Mouse (Mus musculus): ENCODE data around the gene Dnah7c.
"Not testable (repeated sequence)": the region's sequence is repeated elsewhere in the genome, so short reads cannot be mapped to it uniquely, and the experiment has no call there.

Dnah7c gene

DNA sequence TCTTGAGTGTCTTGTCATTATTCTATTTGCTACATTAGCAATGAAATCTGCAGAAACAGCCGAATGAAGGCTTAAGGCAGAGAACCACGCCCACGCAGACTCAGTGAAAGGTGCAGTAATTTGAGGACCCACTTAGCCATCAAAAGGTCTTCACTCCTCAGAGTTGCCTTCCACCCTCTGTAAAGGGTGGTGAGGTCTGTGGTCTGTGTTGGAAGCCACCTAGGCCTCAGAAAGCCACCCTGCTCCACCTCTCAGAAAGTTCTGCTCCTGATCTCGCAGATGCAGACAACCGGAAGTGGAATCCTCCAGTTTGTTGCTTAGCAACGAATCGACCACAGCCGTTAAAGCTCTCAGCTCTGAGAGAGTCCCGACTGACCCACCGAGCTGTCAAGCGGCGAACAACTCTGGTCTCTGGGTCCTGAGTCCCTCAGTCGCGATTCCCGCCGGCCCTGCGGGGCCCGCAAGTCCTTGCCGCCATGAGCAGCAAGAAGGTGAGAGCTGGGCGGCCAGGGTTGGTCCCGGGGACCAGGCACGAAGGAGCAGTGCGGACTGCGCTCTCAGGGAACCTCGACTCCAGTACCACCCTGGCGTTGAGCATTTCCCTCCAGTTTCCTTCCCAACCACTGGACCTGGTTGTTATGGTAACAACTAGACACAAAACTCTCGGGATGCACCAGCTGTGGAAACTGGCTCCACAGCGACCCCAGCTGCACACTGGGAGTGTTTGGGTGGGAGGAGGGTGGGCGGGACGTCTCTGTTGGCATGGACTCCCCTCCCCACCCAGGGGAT is at the start of gene Dnah7c:
TSS of gene Dnah7c (plus strand) at position 456 of the 789 bp plus-strand sequence.
- DNase-seq (ENCODE audit: low spot score in 2 of 2), result peak; percentile 14 to 18

DNA sequence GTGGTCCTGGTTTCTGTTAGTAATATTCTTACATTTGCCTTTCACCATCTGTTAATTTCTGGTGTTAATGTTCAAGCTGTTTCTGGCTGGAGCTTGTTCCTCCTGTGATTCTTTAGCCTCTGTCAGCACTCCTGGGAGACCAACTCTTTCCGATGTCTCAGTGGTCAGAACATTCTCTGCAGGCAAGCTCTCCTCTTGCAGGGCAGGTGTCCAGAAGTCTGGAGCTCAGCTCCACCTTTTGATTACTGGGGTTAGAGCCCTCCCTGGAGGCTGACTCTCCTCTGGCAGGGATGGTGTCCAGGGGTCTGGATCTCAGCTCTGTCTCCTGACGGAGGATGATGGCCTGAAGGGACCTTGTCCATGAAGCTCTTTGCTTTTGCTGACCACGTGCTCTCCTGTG is 44.8 kb upstream of the Dnah7c start:
- DNase-seq (ENCODE audit: low spot score in 2 of 2), result not testable (repeated sequence)

DNA sequence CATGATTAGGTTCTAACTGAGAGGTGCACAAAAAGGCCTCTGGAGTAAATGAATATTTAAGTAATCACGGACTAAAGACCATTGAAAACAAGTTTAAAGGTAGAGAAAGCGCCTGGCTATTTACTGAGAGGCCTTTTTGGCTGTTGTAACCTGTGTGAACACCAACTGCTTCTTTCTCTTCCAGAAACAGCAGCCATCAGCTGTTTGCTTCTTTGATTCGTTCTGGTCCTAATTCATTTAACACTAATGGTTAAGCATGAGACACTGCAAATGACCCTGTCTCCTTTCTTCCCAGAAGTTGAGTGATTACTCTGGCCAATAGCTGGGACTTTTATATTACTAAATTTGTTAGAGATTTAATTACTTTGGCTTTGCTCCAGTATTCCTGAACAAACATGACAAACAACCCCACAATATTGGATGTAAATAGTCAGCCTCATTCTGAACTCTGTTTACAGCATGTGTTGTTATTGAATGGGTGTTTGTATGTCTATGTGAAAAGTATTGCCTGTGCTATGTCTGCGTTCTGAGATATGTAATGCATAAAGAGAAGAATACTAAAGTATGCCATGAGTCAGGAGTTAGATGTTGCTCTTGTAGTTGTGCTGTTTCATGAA is 30.6 kb upstream of the Dnah7c start:
- not testable (repeated sequence) for DNase-seq (ENCODE audit: low spot score in 2 of 2)

DNA sequence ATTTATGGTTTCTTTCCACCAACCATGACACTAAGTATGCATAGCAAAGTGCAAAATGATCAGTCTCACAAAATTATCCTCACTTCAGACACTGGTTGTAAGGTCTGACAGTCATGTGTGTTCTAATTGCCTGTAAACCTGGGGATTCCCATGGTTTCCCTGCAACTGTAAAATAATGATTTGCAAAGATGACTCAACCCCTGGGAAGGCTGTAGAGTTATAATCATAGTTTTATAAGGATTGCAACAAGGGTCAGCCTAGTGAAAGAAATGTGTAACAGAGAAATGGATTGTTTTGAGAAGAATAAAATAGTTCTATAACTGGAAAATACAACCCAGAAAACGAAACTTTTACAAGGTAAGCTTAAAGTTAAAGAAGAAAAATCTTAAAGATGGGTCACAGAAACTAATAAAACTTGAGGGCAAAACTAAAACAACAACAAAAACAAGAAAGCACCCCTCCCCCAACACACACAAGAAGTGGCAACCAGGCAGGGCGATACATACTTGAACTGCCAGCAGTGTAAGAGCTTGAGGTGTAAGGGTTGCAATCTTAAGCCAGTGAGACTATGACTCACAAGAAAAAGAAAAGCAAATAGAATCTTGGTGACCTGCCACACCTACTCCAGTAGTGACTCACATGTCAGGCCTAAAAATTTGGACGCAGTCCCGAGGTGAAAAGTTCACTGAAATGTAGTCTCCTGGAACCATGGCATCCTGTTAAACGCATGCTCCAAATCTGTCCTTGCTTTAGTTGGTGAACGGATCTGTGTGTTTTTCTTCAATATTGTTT is 16.9 kb upstream of the Dnah7c start:
- no peak for DNase-seq (ENCODE audit: low spot score in 2 of 2)

DNA sequence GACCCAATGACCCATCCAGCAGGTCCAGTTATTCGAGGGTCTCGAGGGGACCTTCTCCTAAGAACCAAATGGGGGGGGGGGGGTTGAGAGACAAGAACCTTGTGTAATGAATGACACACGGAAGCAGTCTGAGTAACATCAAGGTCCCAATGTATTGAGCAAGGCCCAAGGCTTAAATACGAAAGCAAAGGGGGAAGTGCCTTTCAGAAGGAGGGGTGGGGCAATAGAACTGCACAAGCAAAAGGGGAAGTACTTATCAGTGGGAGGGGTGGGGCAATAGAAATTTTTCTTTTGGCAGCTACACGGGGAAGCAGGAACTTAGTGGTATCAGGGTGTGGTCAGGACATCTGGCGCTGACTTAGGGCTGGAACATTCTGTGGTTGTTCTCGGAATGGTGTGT is 10.6 kb upstream of the Dnah7c start:
- not testable (repeated sequence) for DNase-seq (ENCODE audit: low spot score in 2 of 2)

DNA sequence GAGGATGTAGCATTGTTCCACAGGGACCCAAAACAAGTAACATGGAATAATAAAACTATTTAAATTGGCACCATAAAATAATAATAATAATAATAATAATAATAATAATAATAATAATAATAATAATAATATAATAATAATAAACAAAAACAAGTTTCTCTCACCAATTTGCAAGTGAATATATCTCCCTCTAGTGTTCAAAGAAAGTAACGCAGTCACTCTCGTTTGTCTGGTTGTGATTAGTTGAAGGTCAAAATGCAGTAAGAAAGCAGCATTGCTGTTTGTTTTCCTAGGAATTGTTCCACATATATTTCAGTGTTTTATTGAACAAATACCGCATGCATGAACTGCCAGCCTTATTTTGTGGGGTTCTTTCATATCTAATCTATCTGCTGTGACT is 8.4 kb upstream of the Dnah7c start:
- DNase-seq (ENCODE audit: low spot score in 2 of 2), result not testable (repeated sequence)

DNA sequence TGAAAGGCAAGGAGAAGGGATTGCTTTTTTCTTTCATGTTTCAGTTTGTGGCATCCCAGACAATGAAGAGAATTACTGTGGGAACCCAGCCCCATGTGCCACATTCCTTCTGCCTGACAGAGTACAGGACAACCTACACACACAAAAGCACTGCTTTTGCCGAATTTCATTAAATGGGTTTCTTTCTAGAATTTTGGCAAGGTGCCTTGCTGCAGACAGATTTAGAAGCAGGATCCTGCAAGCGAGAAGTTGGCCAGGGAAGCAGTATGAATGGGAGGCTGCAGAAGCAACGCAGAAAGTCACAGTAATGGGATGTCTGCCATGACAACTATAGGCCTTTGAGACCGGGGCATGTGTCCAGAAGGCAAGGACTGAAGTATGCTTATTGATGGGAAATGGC is 6.4 kb upstream of the Dnah7c start:
- DNase-seq (ENCODE audit: low spot score in 2 of 2), result not testable (repeated sequence)

DNA sequence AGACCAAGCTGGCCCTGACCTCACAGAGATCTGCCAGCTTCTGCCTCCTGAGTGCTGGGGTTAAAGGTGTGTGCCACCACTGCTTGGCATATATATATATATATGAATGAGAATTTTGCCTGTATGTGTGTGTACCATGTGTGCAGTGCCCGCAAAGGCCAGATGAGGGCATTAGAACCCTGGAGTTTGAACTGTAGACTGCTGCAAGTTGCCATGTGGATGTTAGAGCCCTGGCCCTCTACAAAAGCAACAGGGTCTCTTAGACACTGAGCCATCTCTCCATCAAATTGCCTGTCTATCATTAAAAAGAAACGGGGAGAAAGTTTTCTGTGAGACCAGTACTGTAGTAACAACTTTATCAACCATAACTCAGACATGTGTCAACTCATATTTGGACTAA is 3.0 kb downstream of the Dnah7c start:
- no peak for DNase-seq (ENCODE audit: low spot score in 2 of 2)

DNA sequence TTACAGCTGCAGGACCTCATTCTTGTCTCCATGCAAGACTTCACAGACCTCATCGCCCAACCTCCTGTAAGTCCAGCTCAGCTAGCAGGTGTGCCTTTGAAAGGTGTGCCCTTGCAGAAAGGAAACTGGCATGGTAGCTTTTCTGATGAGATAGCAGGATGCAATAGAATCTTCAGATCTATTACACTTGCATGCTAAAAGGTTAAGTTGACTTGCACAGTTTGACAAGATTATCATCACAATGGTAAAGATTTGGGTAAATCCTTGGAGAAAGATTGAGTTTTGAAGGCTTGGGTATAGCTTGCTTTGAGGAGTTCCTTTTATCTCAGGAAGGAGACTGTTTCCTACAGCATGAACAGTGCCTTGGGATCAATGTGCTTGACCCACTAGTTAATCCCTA is 89.3 kb downstream of the Dnah7c start:
- DNase-seq (ENCODE audit: low spot score in 2 of 2), result not testable (repeated sequence)

DNA sequence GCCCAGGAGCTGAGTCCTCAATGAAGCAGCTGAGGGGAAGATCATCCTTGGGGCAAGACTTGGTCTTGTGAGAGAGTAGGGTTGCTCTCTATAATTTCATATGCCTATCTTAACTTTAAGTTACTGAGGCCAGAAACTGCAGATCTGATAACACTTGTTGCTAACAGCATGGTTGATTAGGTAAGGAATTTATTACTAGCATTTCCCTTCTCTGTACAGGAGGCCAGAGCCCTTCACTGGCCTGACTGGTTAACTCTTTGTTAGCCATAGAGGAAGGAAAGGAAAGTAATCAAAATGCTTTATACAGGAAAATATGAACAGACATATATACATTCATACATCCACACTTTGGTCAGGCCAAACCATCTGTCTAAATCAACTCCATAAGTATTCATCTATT is 95.6 kb downstream of the Dnah7c start:
- DNase-seq (ENCODE audit: low spot score in 2 of 2), result no peak

DNA sequence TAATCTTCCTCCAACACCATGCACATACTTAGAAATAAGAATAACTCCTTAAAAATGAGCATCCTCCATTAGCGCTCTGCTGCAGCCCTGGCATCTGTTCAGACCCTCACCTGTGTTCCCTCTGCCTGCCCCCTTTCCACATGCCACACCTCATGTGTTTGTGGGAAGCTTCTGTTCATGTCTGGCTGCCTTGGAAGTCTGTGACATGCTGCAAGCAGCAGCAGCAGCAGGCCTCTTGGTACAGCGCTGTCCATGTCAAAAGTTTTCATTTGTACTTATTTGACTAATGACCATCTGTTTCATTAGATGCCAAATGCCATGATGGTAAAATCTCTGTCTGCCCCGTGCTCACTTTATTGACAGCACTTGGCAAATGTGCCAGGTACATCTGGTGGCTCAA is 101.1 kb downstream of the Dnah7c start:
- DNase-seq (ENCODE audit: low spot score in 2 of 2), result not testable (repeated sequence)

DNA sequence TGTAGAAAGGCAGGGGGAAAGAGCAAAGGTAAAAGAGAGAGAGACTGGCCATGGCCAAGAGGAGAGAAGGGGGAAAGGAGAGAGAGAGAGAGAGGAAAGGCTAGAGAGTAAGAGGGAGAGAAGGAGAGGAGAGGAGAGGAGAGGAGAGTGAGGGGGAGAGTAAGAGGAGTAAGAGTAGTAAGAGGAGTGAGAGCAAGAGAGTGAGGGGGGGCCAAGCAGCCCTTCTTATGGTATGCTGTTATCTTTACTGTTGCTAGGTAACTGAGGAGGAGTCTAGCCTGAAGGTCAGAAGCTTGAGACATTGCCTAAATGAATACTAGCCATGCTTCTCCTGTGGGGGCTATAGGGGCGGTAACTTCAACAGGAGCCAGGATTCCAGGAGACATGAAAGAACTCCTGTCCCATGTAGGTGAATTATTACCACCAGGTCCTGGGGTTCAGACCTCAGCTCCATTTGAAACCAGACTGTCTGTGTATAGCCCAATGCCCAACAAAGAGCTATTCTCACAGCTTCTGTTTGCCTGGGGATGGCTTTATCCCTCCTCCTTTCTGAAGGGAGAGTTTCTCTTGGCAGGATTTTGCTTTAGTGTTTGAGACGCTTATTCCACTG is 119.5 kb downstream of the Dnah7c start:
- DNase-seq (ENCODE audit: low spot score in 2 of 2), result no peak

DNA sequence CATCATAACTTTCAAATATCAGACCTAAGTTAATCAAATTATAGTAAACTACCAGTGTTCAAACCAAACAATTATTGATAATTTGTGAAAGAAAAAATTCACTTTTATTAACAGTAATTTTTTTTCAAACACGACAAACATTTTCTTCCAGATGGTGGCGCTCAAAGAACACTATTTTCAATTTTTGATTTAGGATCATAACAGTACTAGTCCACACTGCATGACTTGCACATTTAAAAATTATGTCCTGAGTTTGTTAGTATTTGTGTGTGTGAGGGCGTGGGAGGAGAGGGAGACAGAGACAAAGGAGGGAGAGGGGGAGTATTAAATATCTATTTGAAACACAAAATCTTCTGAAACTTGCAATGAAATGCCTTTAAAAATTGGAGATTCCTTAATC is 155.0 kb downstream of the Dnah7c start:
- no peak for DNase-seq (ENCODE audit: low spot score in 2 of 2)

DNA sequence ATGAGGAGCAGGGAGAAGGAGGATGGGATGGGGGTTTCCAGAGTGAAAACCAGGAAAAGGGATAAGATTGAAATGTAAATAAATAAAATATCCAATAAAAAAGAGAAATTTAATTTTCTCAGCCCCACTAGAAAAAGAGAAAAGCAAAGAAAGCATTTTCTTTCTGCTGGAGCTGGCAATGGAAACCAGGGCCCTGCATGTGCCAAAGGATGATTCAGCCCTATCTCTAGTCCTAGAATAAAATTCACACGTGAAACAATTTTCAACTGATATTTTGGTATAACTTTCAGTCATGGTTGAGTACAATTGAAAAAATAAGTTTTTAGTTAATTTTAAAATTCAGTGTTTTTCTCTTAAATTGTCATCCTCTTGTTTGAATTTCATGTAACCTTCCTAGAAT is 168.4 kb downstream of the Dnah7c start:
- not testable (repeated sequence) for DNase-seq (ENCODE audit: low spot score in 2 of 2)

DNA sequence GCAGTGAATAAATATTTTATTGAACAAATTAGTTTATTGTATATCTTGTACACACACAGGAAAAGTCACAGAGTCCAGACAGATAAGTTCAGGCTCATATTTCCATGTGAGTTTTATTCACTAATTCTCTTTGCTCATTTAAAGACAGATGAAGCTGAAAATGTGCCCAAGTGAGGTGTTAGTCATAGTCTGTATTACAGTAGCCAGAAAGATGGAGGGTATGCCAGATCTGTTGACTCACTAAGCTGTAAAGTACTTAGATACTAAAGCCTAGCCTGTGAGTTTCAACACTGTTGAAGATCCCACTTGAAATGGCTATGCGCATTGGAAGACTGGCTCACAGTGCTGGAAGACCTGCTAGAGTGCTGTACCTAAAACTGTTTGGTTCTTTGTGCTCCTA is 171.0 kb downstream of the Dnah7c start:
- not testable (repeated sequence) for DNase-seq (ENCODE audit: low spot score in 2 of 2)

DNA sequence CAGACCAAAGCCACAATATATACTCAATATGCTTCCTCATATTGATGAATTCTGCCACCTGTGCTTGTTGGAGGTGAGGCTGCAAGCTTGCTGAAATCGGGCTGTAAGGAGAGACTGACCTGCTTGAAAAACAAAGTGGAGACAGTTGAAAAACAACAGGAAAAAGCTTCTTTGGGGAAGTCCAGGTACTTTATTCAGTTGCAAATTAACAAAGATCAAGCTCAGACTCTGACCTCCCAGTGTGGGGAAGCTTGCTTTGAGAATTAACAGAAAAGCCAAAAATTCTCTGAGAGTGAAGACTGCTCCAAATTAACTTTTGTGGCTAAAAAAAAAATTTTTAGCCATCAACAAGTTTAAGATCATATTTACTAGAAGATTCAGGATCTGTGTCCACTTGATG is 194.9 kb downstream of the Dnah7c start:
- DNase-seq (ENCODE audit: low spot score in 2 of 2), result no peak

DNA sequence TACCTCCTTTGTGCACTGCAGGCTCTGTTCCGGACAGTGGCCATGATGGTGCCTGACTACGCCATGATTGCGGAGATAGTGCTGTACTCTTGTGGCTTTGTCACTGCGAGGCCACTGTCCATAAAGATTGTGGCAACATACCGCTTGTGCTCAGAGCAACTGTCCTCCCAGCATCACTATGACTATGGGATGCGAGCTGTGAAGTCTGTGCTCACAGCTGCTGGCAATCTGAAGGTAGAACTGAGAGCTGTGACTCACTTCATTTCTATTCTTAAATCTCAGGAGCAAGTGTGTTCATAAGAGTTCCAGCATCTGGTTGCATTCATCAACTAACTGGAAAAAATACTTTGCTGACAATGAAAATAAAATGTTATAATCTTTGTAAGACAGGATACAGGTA is 200.5 kb downstream of the Dnah7c start:
- not testable (repeated sequence) for DNase-seq (ENCODE audit: low spot score in 2 of 2)

DNA sequence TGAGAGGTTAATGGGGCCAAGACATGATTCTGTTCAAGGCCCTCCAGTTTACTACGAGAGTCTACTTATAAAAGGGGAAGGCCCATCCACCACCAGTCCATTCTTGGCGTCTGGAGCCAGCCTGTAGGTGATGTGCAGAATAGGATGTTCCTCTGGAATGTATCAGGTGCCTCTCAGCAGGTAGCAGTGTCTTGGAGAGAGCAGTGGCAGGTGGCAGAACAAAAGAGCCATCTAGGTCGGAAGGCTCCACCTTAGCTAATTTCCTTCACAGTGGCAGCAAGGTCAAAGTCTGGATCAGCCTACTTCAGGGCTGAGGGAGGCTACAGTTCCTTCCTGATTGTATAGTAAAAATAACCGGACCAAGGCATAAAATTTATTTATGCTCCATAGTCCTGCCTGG is 224.4 kb downstream of the Dnah7c start:
- DNase-seq (ENCODE audit: low spot score in 2 of 2), result not testable (repeated sequence)

DNA sequence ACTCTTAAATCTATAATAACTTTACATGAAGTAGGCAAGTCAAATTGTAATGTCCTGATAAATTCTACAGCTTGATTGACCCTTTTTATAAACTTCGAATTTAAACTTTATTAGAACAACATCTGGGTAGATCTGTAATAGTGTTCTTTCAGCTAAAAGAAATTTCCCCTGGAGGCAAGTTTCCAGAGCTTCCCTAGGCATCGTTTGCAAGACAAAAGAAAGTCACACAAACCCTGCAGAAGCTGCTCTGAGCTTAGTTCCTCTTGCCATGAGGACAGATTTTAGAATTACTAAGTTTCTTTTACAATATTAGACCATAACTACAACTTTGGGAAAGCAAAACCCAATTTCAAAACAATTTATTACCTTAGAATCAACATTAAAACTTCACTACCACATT is 227.3 kb downstream of the Dnah7c start:
- DNase-seq (ENCODE audit: low spot score in 2 of 2), result not testable (repeated sequence)

DNA sequence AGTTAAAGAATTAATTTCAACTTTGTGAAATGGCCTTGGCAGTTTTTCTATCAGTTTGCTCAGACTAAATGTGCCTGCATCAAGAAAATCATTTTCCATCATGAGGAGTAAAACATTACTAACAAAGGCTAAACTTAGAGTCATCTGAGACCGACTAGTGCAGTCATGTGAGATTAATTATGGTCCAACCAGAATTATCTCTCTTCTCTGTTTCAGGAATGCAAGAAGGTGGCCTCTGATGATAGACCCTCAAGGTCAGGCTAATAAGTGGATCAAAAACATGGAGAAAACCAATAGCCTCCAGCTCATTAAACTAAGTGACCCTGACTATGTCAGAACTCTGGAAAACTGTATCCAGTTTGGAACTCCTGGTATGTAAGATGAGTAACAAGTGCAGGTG is 299.4 kb downstream of the Dnah7c start:
- not testable (repeated sequence) for DNase-seq (ENCODE audit: low spot score in 2 of 2)

DNA sequence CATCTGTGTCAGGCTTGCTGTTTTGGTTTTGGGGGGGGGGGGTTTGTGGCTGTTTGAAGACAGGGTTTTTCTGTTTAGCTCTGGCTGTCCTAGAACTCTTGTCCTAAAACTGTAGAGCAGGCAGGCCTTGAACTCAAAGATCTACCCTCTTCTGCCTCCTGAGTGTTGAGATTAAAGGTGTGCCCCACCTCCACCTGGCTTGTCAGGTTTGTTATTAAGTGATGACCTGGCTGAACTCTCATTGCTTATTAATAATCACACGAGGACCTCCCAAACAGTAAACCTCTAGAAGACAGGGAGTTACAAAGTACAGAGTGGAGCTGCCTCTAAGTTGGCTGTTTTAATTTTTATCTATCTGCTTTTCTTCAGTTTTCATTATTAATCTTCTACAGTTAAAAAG is 299.9 kb downstream of the Dnah7c start:
- DNase-seq (ENCODE audit: low spot score in 2 of 2), result no peak

DNA sequence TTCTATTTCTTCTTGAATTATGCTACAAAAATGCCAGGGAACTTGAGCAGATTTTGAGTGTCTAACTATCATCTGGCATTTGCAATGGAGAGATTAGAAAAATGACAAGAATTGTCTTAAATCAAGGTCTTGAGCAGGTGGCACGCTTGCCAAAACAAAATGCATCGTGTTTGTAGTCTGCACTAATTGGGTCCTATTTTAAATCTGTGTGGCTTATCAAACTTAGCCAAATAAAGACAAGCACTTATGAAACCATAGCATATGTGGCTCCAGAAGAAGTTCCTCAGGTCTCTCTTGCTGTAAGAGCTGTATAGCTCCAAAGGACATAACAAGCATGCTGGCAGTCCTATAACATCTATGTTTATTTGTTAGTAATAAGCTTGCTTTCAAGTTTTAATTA is 300.3 kb downstream of the Dnah7c start:
- DNase-seq (ENCODE audit: low spot score in 2 of 2), result not testable (repeated sequence)
